Mouse (Mus musculus) heart, embryonic 16.5 days (tissue): ENCODE measurements around the gene Znrf1. TPM values are rescaled to one million over a fixed set of nuclear protein-coding genes. Genes with fewer than 3 reads are reported as not detected.

Source experiments
- ATAC-seq: fragments of 200-750 bp; cut with Nextera tagmentation; replicated peaks from 2 replicates; pipeline ENCODE4 v1.8.0; 2017; ENCODE audit warnings: moderate number of reproducible peaks; ENCODE audit not compliant: insufficient read depth, low FRiP score; ENCODE audit errors: extremely low read depth
- H3K27ac ChIP-seq: fragments of 300-500 bp; sonication (generic); 2 replicates; pipeline ENCODE4 v1.5.1; 2014; ENCODE audit warnings: mild to moderate bottlenecking, low read length, control low read depth, moderate library complexity
- H3K27me3 ChIP-seq: fragments of 300-500 bp; sonication (generic); 2 replicates; pipeline ENCODE4 v1.6.1; 2014; ENCODE audit warnings: low read length, mixed read lengths; ENCODE audit not compliant: control insufficient read depth, insufficient read depth
- H3K36me3 ChIP-seq: fragments of 300-500 bp; sonication (generic); 2 replicates; pipeline ENCODE4 v1.6.1; 2014; ENCODE audit not compliant: control insufficient read depth, insufficient read depth
- H3K4me1 ChIP-seq: fragments of 300-500 bp; sonication (generic); 2 replicates; pipeline ENCODE4 v1.6.1; 2014; ENCODE audit warnings: low read length, mixed read lengths; ENCODE audit not compliant: control insufficient read depth, insufficient read depth
- H3K4me2 ChIP-seq: fragments of 300-500 bp; sonication (generic); 2 replicates; pipeline ENCODE4 v1.6.1; 2014; ENCODE audit warnings: low read depth, mild to moderate bottlenecking, control low read depth, low read length
- H3K4me3 ChIP-seq: fragments of 300-500 bp; sonication (generic); 2 replicates; pipeline ENCODE4 v1.5.1; 2014; ENCODE audit warnings: mild to moderate bottlenecking, control low read depth, low read length
- H3K9ac ChIP-seq: fragments of 300-500 bp; sonication (generic); 2 replicates; pipeline ENCODE4 v1.6.1; 2014; ENCODE audit warnings: low read length, control low read depth
- H3K9me3 ChIP-seq: fragments of 300-500 bp; sonication (generic); replicated peaks from 2 replicates; pipeline ENCODE4 v1.6.1; 2016; ENCODE audit warnings: low read length; ENCODE audit not compliant: control insufficient read depth
- whole genome bisulfite sequencing: fragments of 180-500 bp; shearing (Covaris S2); extraction: QIAGEN DNeasy Blood & Tissue Kit; methylation state at CpG from one replicate; pipeline ENCODE4 v1.1.7; 2014; 5-methylcytosine and 5-hydroxymethylcytosine counted together
- polyA plus RNA-seq: library from polyadenylated mRNA; unstranded; fragments of >200 nt; fragmentation: Nextera tagmentation; extraction: Ambion mirVana; gene quantifications from 2 replicates; pipeline ENCODE4 v1.2.1, GENCODE M21; 2015

The Znrf1 gene
- polyA plus RNA-seq, 1 experiment from 2014 or later = 19.7 TPM

GRCm38 (mm10) chr8:111580306-111580705 lies 44.4 kb downstream of the Znrf1 start:
- Histone ChIP-seq H3K4me2 (no peak overlapping the region), H3K36me3 (0 out of 2 replicates have a peak, but pooled peaks cover 8% of the 10 kb centered on the region), H3K9ac (no peak overlapping the region), H3K27ac (no peak overlapping the region), H3K27me3 (no peaks in the 10 kb centered on the region), H3K9me3 (peaks cover 3% of the 10 kb centered on the region), H3K4me3 (no peak overlapping the region), H3K4me1 (peaks cover 7% of the 10 kb centered on the region; the same call in 1 of the 2 replicates)
- 72% methylated on average over 3 of the region's 3 CpGs for WGBS
- ATAC-seq = no peak

- H3K36me3 ChIP-seq = 0 out of 2 replicates have a peak, but pooled peaks cover 4% of the 10 kb centered on the region
- ATAC-seq = no peak
- peaks cover 7% of the 10 kb centered on the region; the same call in 1 of the 2 replicates for H3K4me1 ChIP-seq
- no peak overlapping the region for H3K4me2 ChIP-seq
- H3K9ac ChIP-seq = no peak overlapping the region
- H3K27me3 ChIP-seq = no peaks in the 10 kb centered on the region
- H3K9me3 ChIP-seq = peaks cover 3% of the 10 kb centered on the region
- H3K4me3 ChIP-seq = no peak overlapping the region
- WGBS = 74% methylated on average over 3 of the region's 3 CpGs
- H3K27ac ChIP-seq = no peak overlapping the region
These were observed 46.5 kb downstream of the Znrf1 start for GRCm38 (mm10) chr8:111582386-111582785.

GRCm38 (mm10) chr8:111584946-111585345 lies 49.0 kb downstream of the Znrf1 start:
- peaks cover 3% of the 10 kb centered on the region for H3K9me3 ChIP-seq
- WGBS = 86% methylated on average over 3 of the region's 3 CpGs
- H3K4me3 ChIP-seq = no peak overlapping the region
- 0 out of 2 replicates have a peak, but pooled peaks cover 4% of the 10 kb centered on the region for H3K36me3 ChIP-seq
- H3K4me2 ChIP-seq = no peak overlapping the region
- H3K27me3 ChIP-seq = no peaks in the 10 kb centered on the region
- peaks cover 5% of the 10 kb centered on the region; the same call in 1 of the 2 replicates for H3K4me1 ChIP-seq
- H3K27ac ChIP-seq = no peak overlapping the region
- H3K9ac ChIP-seq = no peak overlapping the region
- no peak for ATAC-seq

- Histone ChIP-seq H3K27me3 (no peaks in the 10 kb centered on the region), H3K4me1 (peaks cover 15% of the 10 kb centered on the region), H3K9ac (no peak overlapping the region), H3K9me3 (peaks cover 3% of the 10 kb centered on the region), H3K36me3 (0 out of 2 replicates have a peak, but pooled peaks cover 4% of the 10 kb centered on the region), H3K4me2 (no peak overlapping the region), H3K4me3 (no peak overlapping the region), H3K27ac (no peak overlapping the region)
- WGBS = 85% methylated on average over 1 of the region's 1 CpGs
- ATAC-seq = no peak
These were observed 51.7 kb downstream of the Znrf1 start for GRCm38 (mm10) chr8:111587545-111588094.

GRCm38 (mm10) chr8:111588336-111588735 lies 52.4 kb downstream of the Znrf1 start:
- Histone ChIP-seq H3K36me3 (0 out of 2 replicates have a peak, but pooled peaks cover 4% of the 10 kb centered on the region), H3K27me3 (no peaks in the 10 kb centered on the region), H3K4me1 (peaks cover 18% of the 10 kb centered on the region), H3K27ac (no peak overlapping the region), H3K9ac (no peak overlapping the region), H3K9me3 (peaks cover 3% of the 10 kb centered on the region), H3K4me2 (no peak overlapping the region), H3K4me3 (no peak overlapping the region)
- ATAC-seq = no peak
- WGBS = 92% methylated on average over 2 of the region's 2 CpGs

GRCm38 (mm10) chr8:111590214-111590613 lies 54.3 kb downstream of the Znrf1 start:
- Histone ChIP-seq H3K9ac (no peak overlapping the region), H3K4me3 (no peak overlapping the region), H3K36me3 (no peaks in the 10 kb centered on the region), H3K4me2 (no peak overlapping the region), H3K27ac (no peak overlapping the region), H3K9me3 (no peaks in the 10 kb centered on the region), H3K27me3 (no peaks in the 10 kb centered on the region), H3K4me1 (peaks cover 37% of the 10 kb centered on the region)
- ATAC-seq = no peak
- WGBS = 72% methylated on average over 3 of the region's 3 CpGs

GRCm38 (mm10) chr8:111591176-111591575 lies 55.3 kb downstream of the Znrf1 start:
- Histone ChIP-seq H3K4me1 (peaks cover 46% of the 10 kb centered on the region), H3K9me3 (no peaks in the 10 kb centered on the region), H3K4me3 (no peak overlapping the region), H3K27ac (no peak overlapping the region), H3K27me3 (no peaks in the 10 kb centered on the region), H3K4me2 (no peak overlapping the region), H3K36me3 (no peaks in the 10 kb centered on the region), H3K9ac (no peak overlapping the region)
- no peak for ATAC-seq

GRCm38 (mm10) chr8:111592390-111592910 lies 56.6 kb downstream of the Znrf1 start:
- Histone ChIP-seq H3K27ac (no peak overlapping the region), H3K9me3 (no peaks in the 10 kb centered on the region)

GRCm38 (mm10) chr8:111594044-111594840 lies 58.3 kb downstream of the Znrf1 start:
- H3K27me3 ChIP-seq = no peaks in the 10 kb centered on the region
- 0 out of 2 replicates have a peak overlapping the region, but pooled peaks have one; percentile 61 for H3K4me2 ChIP-seq
- H3K27ac ChIP-seq = peak overlapping the region; percentile 92
- H3K36me3 ChIP-seq = no peaks in the 10 kb centered on the region
- peak overlapping the region; percentile 13; the same call in 1 of the 2 replicates for H3K9ac ChIP-seq
- H3K4me3 ChIP-seq = no peak overlapping the region
- 57% methylated on average over 3 of the region's 3 CpGs for WGBS
- peaks cover 72% of the 10 kb centered on the region for H3K4me1 ChIP-seq
- no peak for ATAC-seq
- no peaks in the 10 kb centered on the region for H3K9me3 ChIP-seq

More at GRCm38 (mm10) chr8:111592390-111592910, 56.6 kb downstream of the Znrf1 start:
- Histone ChIP-seq H3K9ac (no peak overlapping the region), H3K36me3 (no peaks in the 10 kb centered on the region), H3K4me1 (peaks cover 59% of the 10 kb centered on the region), H3K4me3 (no peak overlapping the region), H3K4me2 (no peak overlapping the region), H3K27me3 (no peaks in the 10 kb centered on the region)
- WGBS = 76% methylated on average over 7 of the region's 7 CpGs
- no peak for ATAC-seq
